Mouse (Mus musculus): ENCODE results near the gene Gria3.

Gene Gria3

DNA sequence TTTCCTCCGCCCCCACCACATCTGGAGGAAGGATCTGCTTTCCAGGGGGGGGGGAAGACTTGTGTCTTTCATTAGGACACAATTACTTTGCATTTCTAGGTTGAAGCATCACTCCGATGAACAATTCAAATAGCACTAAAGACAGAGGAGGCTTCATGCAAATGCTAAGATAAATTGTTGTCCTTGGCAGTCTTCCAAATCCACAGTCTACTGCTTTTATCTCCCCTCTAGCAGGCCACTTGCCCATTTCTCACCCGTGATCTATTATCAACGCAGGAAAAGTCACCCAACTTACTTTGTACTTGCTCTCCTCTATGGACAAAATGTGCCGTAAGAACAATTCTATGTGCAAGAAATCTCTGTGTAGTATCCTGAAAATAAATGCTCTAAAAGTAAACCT is 178.1 kb downstream of the Gria3 start:
- DNase-seq = no peak

DNA sequence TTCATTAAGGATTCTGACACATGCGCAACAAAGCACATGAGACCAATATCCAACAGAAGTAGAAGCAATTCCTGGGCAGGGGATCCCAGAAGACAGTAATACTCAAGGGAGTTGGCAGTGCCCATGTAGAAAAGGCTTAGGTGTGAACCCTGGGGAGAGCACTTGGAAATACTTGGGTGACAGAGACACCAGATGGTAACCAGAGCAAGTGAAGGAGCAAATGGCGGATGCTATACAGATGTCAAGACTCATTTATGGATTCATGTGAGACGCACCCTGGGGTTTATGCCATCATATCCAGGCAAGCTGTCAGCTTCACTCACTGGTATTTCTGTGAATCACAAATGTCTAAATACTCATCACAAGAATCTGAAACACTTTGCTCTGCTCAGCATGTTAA is 187.0 kb downstream of the Gria3 start:
- DNase-seq = no peak

DNA sequence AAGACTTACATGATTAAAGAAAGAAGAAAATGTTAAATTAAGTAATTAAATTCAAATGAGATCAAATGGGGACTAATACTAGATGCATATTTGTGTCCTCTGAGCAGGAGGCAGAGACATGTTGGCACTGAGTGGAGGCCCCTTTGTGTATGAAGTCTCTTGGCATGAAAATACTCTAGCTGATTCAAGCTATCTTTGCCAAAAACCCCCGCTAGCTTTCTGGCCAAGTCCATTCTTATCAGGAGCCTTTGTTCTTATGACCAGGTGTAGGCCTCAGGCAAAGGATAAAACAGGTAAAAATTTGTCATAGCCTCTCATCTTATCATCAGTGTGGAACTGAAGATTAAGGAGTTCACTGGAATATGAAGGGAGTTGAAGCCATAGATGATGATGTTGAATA is 206.5 kb downstream of the Gria3 start:
- DNase-seq = no peak

DNA sequence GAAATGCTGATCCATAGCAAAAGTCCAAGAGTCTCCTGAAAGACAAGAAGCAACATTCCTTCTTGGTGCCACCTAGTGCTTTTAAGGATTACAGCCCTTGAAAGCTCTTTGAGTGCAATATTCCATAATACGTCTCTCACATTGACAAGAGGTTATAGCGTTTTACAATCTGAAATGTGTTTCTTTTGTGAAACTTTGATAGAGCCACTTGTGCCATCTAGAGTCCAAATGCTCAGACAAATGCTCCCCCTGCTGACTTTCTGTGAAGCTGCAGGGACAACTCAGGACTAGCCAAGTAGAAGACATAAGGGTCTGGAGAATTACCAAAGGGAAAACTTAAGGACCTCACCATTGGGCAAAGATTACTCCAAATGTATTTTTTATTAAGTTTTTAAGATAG is 214.3 kb downstream of the Gria3 start:
- no peak for DNase-seq

DNA sequence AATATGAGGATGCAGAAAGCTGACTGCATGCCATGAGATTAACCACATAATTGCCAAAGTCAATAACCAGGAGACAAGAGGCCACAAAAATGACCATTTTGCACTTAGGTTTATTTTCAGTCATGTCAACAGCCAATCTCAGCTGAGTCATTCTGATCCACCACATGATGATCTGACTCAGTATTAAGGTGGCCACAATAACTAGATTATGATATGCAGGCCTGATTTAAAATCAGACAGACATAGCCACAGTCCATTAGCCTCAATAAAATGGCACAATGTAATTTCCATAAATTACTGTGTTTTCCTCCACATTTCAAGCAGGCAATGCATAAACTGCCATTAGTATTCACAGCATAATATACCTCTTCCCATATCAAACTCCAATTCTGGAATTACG is 216.3 kb downstream of the Gria3 start:
- no peak for DNase-seq

DNA sequence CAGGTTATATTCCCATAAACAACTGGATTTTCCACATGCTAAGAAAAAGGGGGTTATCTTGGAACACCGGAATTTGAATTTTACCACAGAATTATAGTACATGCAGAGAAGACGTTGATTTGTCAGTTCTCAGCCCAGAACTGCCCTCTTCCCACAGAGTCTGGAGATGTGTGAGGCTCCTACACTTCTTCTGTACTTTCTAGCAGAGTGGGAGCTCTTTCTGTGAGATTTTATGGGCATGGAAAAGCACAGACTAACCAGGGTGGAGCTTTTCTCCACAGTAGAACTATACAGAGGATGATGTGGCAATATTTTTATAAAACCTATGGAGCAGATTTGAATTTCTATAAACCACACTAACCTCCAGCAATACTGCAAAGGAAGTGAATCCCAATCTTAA is 217.7 kb downstream of the Gria3 start:
- DNase-seq = no peak

DNA sequence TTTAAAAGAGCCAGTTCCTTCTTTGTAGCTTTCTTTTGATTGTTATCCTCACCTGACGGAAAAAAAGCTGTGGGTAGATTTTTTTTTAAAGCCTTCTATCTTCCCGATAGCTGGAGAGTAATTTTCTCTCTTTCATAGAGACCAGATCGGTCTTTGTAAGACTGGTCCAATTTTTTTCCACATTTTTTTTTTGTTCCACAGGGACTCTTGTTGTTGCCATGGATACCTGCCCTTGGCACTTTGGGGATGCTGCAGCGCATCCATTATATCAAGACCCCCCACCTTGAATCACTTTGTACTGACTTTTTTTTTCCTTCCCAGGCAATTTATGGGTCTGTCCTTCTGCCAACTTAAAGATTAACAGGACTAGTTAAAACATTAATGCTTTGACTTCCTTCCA is 232.9 kb downstream of the Gria3 start:
- DNase-seq = no peak

DNA sequence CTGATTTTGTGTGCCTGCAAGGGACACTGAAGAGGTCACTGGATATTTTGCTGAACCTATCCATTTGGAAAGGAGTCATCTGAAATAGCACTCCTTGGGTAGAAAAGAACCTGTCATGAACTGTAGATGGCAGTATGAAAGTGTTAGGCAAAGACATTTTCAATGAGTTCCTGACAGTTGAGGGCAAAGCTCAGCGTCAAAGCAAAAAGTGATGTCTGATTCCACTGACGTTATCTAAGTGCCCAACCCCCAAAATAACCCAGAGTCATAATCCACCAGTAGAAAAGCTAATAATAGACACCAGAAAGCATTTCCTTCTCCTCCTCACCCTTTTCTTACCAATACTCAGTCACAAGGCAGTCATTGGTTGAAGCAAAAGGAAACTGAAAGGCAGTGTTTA is 244.3 kb downstream of the Gria3 start:
- no peak for DNase-seq

DNA sequence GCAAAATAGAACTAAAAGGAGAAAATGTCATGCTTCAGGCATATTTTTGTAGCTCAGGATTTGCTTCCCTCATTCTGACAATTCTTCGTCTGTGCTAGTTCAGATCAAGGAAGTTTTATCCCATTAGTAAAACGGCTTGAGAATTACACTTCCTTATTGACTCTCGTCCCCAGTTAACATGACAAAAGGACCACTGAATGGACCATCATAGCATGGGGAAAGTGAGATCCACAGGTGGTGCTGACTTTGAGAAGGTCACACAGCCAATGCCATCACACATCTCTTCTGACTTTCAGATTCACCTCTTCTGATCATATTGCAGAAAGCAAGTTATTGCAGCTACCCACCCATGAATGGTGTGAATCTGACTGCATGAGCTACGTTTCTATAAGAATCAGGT is 257.1 kb downstream of the Gria3 start:
- DNase-seq = no peak

DNA sequence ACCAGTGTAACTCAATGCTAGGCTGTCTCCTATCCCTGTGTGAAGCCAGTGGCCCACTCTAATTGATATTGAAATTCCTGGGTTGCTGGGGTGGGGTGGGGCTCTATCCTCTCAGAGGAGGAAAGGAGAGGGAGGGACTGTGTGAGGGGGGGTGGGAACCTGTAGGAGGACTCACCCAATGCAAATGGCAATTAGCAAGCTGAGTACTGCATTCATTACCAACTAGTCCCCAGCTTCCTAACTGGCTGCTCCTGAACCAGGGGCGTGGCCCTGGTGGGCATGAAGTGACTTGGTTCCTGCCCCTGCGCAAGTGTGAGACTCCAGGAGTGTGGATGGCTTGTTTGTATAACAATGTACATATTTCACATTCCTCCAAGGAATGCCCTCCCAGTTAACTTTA is 288.2 kb downstream of the Gria3 start:
- no peak for DNase-seq

DNA sequence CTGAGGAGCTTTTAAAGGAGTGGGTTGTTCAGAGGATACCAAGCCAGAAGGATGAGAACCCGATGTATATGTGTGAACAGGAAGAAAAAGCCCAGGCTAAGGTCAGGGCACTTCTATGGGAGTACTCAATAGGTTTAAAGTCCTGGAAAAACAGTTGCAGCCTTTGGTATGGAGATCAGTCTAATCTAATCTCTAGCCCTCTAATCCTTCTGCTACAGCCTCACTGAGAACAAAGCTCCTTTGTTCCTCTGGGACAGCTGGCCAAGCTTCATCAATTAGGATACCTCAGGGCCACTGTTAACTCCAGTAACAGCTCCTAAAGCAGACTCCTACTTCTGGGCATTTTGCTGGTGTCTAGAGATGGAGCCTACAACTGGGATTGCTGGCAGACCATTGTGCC is 291.4 kb downstream of the Gria3 start:
- DNase-seq = no peak

Measured in cerebellum, adult 8-10 months (tissue).